In genomic region chr14:97039850-97040249, GRCm38 (mm10) we compare ENCODE assay signal across 20 mouse cellular contexts.
DNase-seq lines count a peak whose midpoint lies in the region; ATAC-seq and TF ChIP-seq lines count a peak whose summit lies in the region.
"Had no signal": no experiment of that assay in that cellular context is flagged by ENCODE, and none has a peak within 500 bp of the region (broad histone marks: within the 10 kb centered on the region; RNA-seq: fewer than 3 reads in every experiment).

No protein-coding gene starts in this region.

- TF ChIP-seq RAD21 in MEL (IDR thresholded peaks at IDR 0.05; ENCODE audit: low read depth, low read length): no peak

- H3K9ac ChIP-seq in MEL (ENCODE audit: control insufficient read depth, low read depth, low read length, poor library complexity, severe bottlenecking): no peak overlapping the region
- H3K9ac ChIP-seq: embryonic facial prominence, embryonic 12.5 days had no signal

- peak overlapping the region; percentile 36; the same call in 1 of the 2 replicates for H3K27ac ChIP-seq in MEL (ENCODE audit: control insufficient read depth, low read depth, low read length)
- H3K27ac ChIP-seq: embryonic facial prominence, embryonic 10.5 days; embryonic facial prominence, embryonic 12.5 days had no signal

- intact Hi-C loops in gastrocnemius, postnatal 14 days (cut with DNase I; ENCODE audit: low total_unique reads): no loop called here
- intact Hi-C loops in heart, postnatal 25 days (cut with DNase I): no loop called here

- H3K79me2 ChIP-seq in MEL (ENCODE audit: control insufficient read depth, insufficient read depth, low read length, poor library complexity): no peaks in the 10 kb centered on the region

- no peak for TF ChIP-seq CTCF in MEL (IDR thresholded peaks at IDR 0.05 in 2 of 3, conservative IDR thresholded peaks at IDR 0.05 in 1 of 3; ENCODE audit: control insufficient read depth in 1 of 3, insufficient read depth in 1 of 3, low read depth in 2 of 3, low read length in 3 of 3, poor library complexity in 1 of 3, severe bottlenecking in 1 of 3)

- H3K9me3 ChIP-seq in MEL (replicated peaks; ENCODE audit: insufficient read depth, low read length): no peaks in the 10 kb centered on the region
- H3K9me3 ChIP-seq: embryonic facial prominence, embryonic 10.5 days; embryonic facial prominence, embryonic 12.5 days had no signal

- peak; percentile 89 for ATAC-seq in granulocyte monocyte progenitor cell, adult 5-6 weeks (replicated peaks; ENCODE audit: poor library complexity, severe bottlenecking)
- peak; percentile 89 for ATAC-seq in megakaryocyte progenitor cell, adult 5-6 weeks (replicated peaks; ENCODE audit: poor library complexity)
- ATAC-seq: forebrain, embryonic 14.5 days; forebrain, embryonic 16.5 days had no signal

- no peak for TF ChIP-seq POLR2A in MEL (IDR thresholded peaks at IDR 0.05; ENCODE audit: control insufficient read depth in 1 of 2, insufficient read depth in 1 of 2, low read depth in 1 of 2, low read length in 2 of 2, poor library complexity in 1 of 2)

- TF ChIP-seq EP300 in MEL (IDR thresholded peaks at IDR 0.05; ENCODE audit: low read depth in 1 of 2, low read length in 2 of 2): peak; percentile 86 to 96

- DNase-seq in 416B (ENCODE audit: low read depth) (peak; percentile 93), MEL (ENCODE audit: low read depth, low spot score) (peak; percentile 79)
- no peak for DNase-seq in gastrocnemius, postnatal 14 days
- DNase-seq in heart, postnatal 25 days (ENCODE audit: low spot score): no peak
- DNase-seq in ovary, adult 18-20 months (ENCODE audit: low spot score): no peak
- DNase-seq: adrenal gland, adult 2 months; adrenal gland, postnatal 10 days; adrenal gland, postnatal 25 days; cerebellum, adult 11 months; cerebellum, adult 18-20 months; cerebellum, adult 8-10 months; cerebellum, adult 9-11 months; cerebellum, postnatal 14 days; cerebellum, postnatal 36 days had no signal

- H3K36me3 ChIP-seq in MEL (ENCODE audit: control insufficient read depth in 1 of 2, insufficient read depth in 2 of 2, low read length in 2 of 2): peaks cover 0 to 6% of the 10 kb centered on the region in 2 experiments; a peak in 2 of 4 replicates
- H3K36me3 ChIP-seq: embryonic facial prominence, embryonic 10.5 days; embryonic facial prominence, embryonic 12.5 days had no signal

- no peaks in the 10 kb centered on the region for H3K27me3 ChIP-seq in MEL (ENCODE audit: control insufficient read depth in 1 of 2, insufficient read depth in 2 of 2, low read length in 2 of 2)
- H3K27me3 ChIP-seq: embryonic facial prominence, embryonic 12.5 days had no signal

- H3K4me1 ChIP-seq in MEL (ENCODE audit: control insufficient read depth in 1 of 2, insufficient read depth in 2 of 2, low read length in 2 of 2): peaks cover 3 to 4% of the 10 kb centered on the region in 2 experiments; a peak in 1 of 4 replicates
- H3K4me1 ChIP-seq: embryonic facial prominence, embryonic 10.5 days; embryonic facial prominence, embryonic 12.5 days had no signal

- H3K4me3 ChIP-seq in MEL (ENCODE audit: control insufficient read depth in 1 of 2, insufficient read depth in 1 of 2, low read depth in 2 of 2, low read length in 2 of 2): no peak overlapping the region
- H3K4me3 ChIP-seq: embryonic facial prominence, embryonic 10.5 days; embryonic facial prominence, embryonic 12.5 days had no signal

TF ChIP-seq in MEL, 35 proteins besides CTCF, POLR2A, EP300 and RAD21:
- TF ChIP-seq USF1 (IDR thresholded peaks at IDR 0.05; ENCODE audit: low read depth, low read length) (no peak), SMC3 (IDR thresholded peaks at IDR 0.05; ENCODE audit: low read depth, low read length) (no peak), TCF12 (IDR thresholded peaks at IDR 0.05; ENCODE audit: low read depth, low read length) (peak; percentile 52), NRF1 (IDR thresholded peaks at IDR 0.05; ENCODE audit: insufficient read depth, low read depth, low read length, poor library complexity, severe bottlenecking) (no peak), ETS1 (IDR thresholded peaks at IDR 0.05; ENCODE audit: low read depth, low read length) (peak; percentile 66; the same call in 1 of the 2 replicates), SIN3A (IDR thresholded peaks at IDR 0.05; ENCODE audit: low read length) (no peak), GABPA (IDR thresholded peaks at IDR 0.05; ENCODE audit: low read depth, low read length) (no peak), MAFK (IDR thresholded peaks at IDR 0.05; ENCODE audit: borderline replicate concordance, low read depth, low read length) (no peak), MAZ (IDR thresholded peaks at IDR 0.05; ENCODE audit: low read depth, low read length) (no peak), ZC3H11A (IDR thresholded peaks at IDR 0.05; ENCODE audit: low read depth, low read length) (no peak), GATA1 (IDR thresholded peaks at IDR 0.05; ENCODE audit: low read depth, low read length) (peak; percentile 78), MEF2A (IDR thresholded peaks at IDR 0.05; ENCODE audit: extremely low read depth, insufficient replicate concordance, low read depth, low read length, poor library complexity, severe bottlenecking) (no peak), ZNF384 (IDR thresholded peaks at IDR 0.05; ENCODE audit: low read depth, low read length) (peak; percentile 67), UBTF (IDR thresholded peaks at IDR 0.05; ENCODE audit: borderline replicate concordance, insufficient read depth, low read depth, low read length) (no peak), MXI1 (IDR thresholded peaks at IDR 0.05; ENCODE audit: low read depth, low read length) (no peak), MYB (IDR thresholded peaks at IDR 0.05; ENCODE audit: low read depth, low read length) (peak; percentile 93), KAT2A (conservative IDR thresholded peaks at IDR 0.05; ENCODE audit: low read depth, low read length) (no peak)

Comparison
In these comparisons a context has a peak if more than half of its experiments do, and no peak if none do; other contexts are left out.
1. DNase-seq: peak in 416B (single experiment) and MEL (single experiment); none in gastrocnemius, postnatal 14 days (single experiment), heart, postnatal 25 days (single experiment) and ovary, adult 18-20 months (single experiment).